ENCODE assay signal across 17 mouse cellular contexts in genomic region chr4:24598637-24599036, GRCm38 (mm10).
"Had no signal": no experiment of that assay in that cellular context is flagged by ENCODE, and none has a peak within 500 bp of the region (broad histone marks: within the 10 kb centered on the region; RNA-seq: fewer than 3 reads in every experiment).

No protein-coding gene starts in this region.

- H3K4me1 ChIP-seq: limb, embryonic 12.5 days; lung, embryonic 15.5 days; megakaryocyte, embryonic 14.5 days; midbrain, embryonic 15.5 days; stomach, embryonic 15.5 days had no signal

- H3K9me3 ChIP-seq: limb, embryonic 12.5 days; liver, embryonic 13.5 days; lung, embryonic 15.5 days; megakaryocyte, embryonic 14.5 days; midbrain, embryonic 15.5 days; stomach, embryonic 15.5 days had no signal

- H3K36me3 ChIP-seq: midbrain, embryonic 15.5 days had no signal

- H3K4me3 ChIP-seq: limb, embryonic 12.5 days; liver, embryonic 13.5 days; lung, embryonic 15.5 days; megakaryocyte, embryonic 14.5 days; midbrain, embryonic 15.5 days; stomach, embryonic 15.5 days had no signal

- ATAC-seq: liver, postnatal 0 days; midbrain, embryonic 15.5 days had no signal

- H3K4me2 ChIP-seq: limb, embryonic 12.5 days; liver, embryonic 13.5 days; lung, embryonic 15.5 days; midbrain, embryonic 11.5 days; midbrain, embryonic 15.5 days; stomach, embryonic 15.5 days had no signal

- DNase-seq: kidney, postnatal 10 days; layer of hippocampus, adult 9-11 months; layer of hippocampus, postnatal 36 days; liver; liver, embryonic 13.5 days; liver, postnatal 0 days; lung, postnatal 14 days; right cerebral cortex, postnatal 14 days; thymus, adult 2 months; thymus, postnatal 25 days had no signal

- H3K27ac ChIP-seq: limb, embryonic 12.5 days; liver, embryonic 13.5 days; lung, embryonic 15.5 days; macrophage; midbrain, embryonic 15.5 days; stomach, embryonic 15.5 days had no signal

- H3K27me3 ChIP-seq: limb, embryonic 12.5 days; liver, embryonic 13.5 days; lung, embryonic 15.5 days; megakaryocyte, embryonic 14.5 days; midbrain, embryonic 15.5 days; stomach, embryonic 15.5 days had no signal

- H3K9ac ChIP-seq: limb, embryonic 12.5 days; liver, embryonic 13.5 days; liver, postnatal 0 days; lung, embryonic 15.5 days; midbrain, embryonic 15.5 days; stomach, embryonic 15.5 days had no signal
